Mouse (Mus musculus) megakaryocyte, embryonic 14.5 days (primary cell): ENCODE data around the gene Fam89b. TPM values are rescaled to one million over a fixed set of nuclear protein-coding genes. Genes with fewer than 3 reads are reported as not detected.

Source experiments
- H3K27me3 ChIP-seq: replicated peaks from 2 replicates; pipeline ENCODE3; 2012; ENCODE audit warnings: inconsistent platforms
- H3K36me3 ChIP-seq: replicated peaks from 2 replicates; pipeline ENCODE3; 2012; ENCODE audit warnings: low read length, inconsistent platforms, mixed read lengths
- H3K4me1 ChIP-seq: 2 replicates; pipeline ENCODE4 v1.6.1; 2012; ENCODE audit warnings: inconsistent platforms
- H3K4me3 ChIP-seq: replicated peaks from 2 replicates; pipeline ENCODE3; 2012; ENCODE audit warnings: moderate library complexity, mild to moderate bottlenecking, inconsistent platforms
- H3K9me3 ChIP-seq: 2 replicates; pipeline ENCODE4 v1.6.1; 2012; ENCODE audit warnings: inconsistent platforms
- FLI1 ChIP-seq: IDR thresholded peaks from 2 replicates; pipeline ENCODE4 v1.6.1; 2012; ENCODE audit warnings: low read length, inconsistent platforms, mixed read lengths
- GATA1 ChIP-seq: IDR thresholded peaks from 3 replicates; pipeline ENCODE4 v1.6.1; 2012; ENCODE audit warnings: mixed read lengths, low read length, inconsistent platforms, borderline replicate concordance
- polyA plus RNA-seq: library from polyadenylated mRNA; stranded (reverse); fragments of >175 nt; gene quantifications from 2 replicates; pipeline ENCODE4 v1.2.3, GENCODE M21; 2012; ENCODE audit warnings: low replicate concordance; ENCODE audit not compliant: insufficient read depth

The Fam89b gene
- polyA plus RNA-seq, 1 experiment: 173 TPM

DNA sequence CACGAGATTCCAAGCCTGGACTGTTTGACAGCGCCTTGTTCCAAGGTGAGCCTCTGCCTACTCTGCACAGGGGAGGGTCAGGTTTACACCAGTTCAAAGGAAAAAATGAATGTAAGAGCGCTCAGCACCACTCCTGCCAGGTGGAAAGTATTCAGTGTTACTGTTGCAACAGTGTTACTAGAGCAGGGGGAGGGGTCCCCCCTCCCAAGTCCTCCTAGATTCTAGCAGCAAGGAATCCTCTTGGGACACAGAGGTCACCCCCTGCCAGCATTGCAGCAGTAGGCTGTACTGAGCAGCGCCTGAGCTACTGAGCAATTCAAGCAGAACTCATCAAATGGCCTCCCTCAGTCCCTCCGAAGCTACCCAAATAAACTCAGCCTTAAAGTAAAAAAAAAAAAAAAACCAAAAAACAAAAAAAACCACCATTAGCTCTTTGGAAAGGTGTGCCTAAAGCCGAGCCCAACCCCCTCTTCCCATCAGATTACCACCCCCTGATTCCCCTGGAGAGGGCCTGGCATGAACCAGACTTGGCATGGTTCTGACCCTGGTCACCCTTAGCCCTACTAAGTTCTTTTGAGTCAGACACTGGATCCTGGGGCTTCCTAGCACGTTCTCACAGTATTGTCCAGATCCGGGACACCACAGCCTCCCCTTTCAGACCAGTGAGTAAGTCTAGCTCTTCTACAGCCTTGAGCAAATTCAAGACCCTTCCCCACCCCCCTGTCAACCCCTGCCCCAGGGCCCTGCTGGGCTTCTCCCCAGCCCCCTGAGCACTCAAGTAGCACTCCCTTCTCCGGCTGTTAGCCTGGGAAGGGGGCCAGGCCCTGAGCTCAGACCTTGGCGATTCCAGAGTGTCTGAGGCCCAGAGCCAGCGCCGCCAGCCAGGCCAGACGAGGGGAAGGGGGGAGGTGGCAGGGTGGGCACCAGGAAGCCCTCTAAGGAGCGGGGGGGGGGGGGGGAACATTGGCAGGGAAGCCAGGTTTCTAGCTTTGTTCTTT lies 11.2 kb upstream of the Fam89b start, which contains the start of gene Ltbp3:
TSS of gene Ltbp3 (plus strand) at position 585 of the 998 bp plus-strand sequence.
- TF ChIP-seq FLI1 (no peak), GATA1 (no peak)
- Histone ChIP-seq H3K9me3 (no peaks in the 10 kb centered on the region), H3K4me3 (peak within 1 kb of the TSS; percentile 90), H3K4me1 (peaks cover 34% of the 10 kb centered on the region), H3K27me3 (peaks cover 88% of the 10 kb centered on the region), H3K36me3 (no peaks in the 10 kb centered on the region)

- Histone ChIP-seq H3K36me3 (no peaks in the 10 kb centered on the region), H3K27me3 (peaks cover 88% of the 10 kb centered on the region), H3K4me1 (peaks cover 30% of the 10 kb centered on the region), H3K4me3 (no peak overlapping the region), H3K9me3 (no peaks in the 10 kb centered on the region)
- TF ChIP-seq GATA1 (no peak), FLI1 (no peak)
These were observed 10.0 kb upstream of the Fam89b start for GRCm38 (mm10) chr19:5739446-5739845.

DNA sequence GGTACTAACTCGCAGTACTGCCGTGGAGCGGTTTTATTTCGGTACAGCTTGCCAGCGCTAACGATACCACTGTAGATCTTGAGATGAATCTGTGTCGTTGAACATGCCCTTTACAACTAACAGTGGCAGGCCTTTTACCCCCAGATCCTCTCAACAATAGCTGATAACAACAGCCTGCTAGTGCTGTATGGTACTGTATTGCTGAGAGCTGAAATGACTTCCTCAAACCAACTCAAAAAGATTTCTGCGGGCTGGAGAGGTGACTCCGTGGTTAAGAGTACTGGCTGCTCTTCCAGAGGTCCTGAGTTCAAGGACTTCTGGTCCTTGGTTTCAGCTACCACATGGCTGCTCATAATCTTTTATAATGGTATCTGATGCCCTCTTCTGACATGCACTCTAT lies 4.9 kb upstream of the Fam89b start:
- TF ChIP-seq FLI1 (no peak), GATA1 (no peak)
- Histone ChIP-seq H3K9me3 (no peaks in the 10 kb centered on the region), H3K36me3 (peaks cover 6% of the 10 kb centered on the region), H3K4me3 (no peak overlapping the region), H3K4me1 (peaks cover 34% of the 10 kb centered on the region), H3K27me3 (peaks cover 41% of the 10 kb centered on the region)

- no peaks in the 10 kb centered on the region for H3K9me3 ChIP-seq
- peak overlapping the region; percentile 97 for H3K4me3 ChIP-seq
- H3K36me3 ChIP-seq: peaks cover 10% of the 10 kb centered on the region
- TF ChIP-seq GATA1: no peak
- peak; percentile 85; the same call in 1 of the 2 replicates for TF ChIP-seq FLI1
- H3K27me3 ChIP-seq: peaks cover 21% of the 10 kb centered on the region
- H3K4me1 ChIP-seq: peaks cover 60% of the 10 kb centered on the region
These were observed 2.0 kb upstream of the Fam89b start for GRCm38 (mm10) chr19:5731264-5731978.

DNA sequence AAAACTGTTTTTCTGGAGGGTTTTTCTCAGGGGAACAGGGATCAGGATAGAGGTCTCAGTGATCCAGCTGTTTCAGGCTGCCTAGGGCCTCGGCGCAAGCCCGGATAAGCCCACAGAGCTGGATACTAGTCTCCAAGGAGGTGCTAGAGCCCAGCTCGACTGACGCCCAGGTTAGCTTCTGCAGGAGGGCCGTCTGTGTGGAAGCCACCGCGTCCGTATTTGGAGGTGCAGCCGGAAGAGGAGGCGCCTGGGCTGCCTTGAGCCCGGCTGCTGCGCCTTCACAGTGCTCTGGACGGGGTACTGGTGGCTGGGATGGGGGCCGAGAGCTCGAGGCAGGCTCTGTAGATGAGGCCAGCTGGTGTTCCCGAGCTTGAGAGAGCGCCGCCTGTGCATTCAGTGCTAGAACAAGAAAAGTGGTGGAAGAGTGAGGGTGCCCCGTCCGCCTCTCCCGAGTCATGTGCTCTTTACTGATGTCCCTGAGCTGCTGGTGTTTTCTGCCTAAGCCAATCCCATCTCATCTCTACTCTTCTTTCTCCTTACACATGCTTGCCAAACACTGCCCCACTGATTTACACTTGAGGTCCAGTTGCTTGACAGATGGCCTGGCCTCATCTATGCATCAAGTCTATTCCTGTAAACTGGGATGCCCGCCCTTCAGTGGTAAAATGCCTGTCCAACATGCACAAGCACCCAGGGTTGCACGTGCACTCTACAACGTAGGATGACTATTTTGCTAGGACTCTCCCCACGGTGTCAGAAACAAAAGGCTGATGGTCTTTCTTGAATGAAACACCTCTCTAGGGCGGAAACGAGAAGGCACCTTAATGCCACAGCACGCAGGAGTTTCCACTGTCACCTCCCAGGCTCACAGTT lies 1.1 kb upstream of the Fam89b start:
- TF ChIP-seq GATA1 (no peak), FLI1 (no peak)
- Histone ChIP-seq H3K4me3 (peak overlapping the region; percentile 97), H3K36me3 (peaks cover 10% of the 10 kb centered on the region), H3K9me3 (no peaks in the 10 kb centered on the region), H3K27me3 (peaks cover 15% of the 10 kb centered on the region), H3K4me1 (peaks cover 61% of the 10 kb centered on the region)

DNA sequence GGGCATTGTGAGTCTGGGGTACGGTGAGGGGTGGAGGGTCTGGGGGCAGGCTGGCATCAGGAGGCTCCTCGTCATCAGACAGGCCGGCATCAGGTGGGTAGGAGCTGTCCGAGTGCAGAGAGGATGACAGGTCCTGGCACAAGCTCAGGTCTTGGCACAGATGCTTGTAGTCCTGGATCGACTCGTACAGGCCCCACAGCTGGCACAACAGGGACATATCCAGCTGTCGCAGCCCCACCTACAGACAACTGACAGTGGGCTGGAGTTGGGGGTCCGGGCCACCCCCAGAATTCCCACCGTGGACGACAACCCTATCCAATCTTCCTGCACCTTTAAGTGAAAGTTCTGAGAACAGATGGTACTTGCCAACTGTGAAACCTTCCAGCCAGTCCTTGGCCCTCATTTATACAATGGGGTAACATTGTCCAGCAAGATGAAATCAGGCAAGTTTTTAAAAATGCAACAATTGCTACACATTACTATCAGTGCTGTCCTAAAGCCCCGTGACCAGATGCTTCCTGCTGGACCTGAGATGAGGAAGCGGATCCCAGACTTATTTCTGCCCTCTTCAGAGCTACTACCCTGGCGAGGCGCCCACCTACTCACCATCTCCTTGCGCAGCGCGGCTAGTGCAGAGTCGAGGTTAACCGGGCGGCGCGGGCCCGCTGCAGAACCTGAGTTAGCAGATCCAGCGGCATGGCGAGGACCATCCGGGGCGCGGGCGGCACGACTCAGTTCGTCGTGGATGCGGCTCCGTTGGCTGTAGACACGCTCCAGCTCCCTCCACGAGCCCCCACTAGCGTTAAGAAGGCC lies 616 bp downstream of the Fam89b start:
- H3K4me3 ChIP-seq: peak overlapping the region; percentile 96
- peaks cover 17% of the 10 kb centered on the region for H3K36me3 ChIP-seq
- no peaks in the 10 kb centered on the region for H3K27me3 ChIP-seq
- no peak for TF ChIP-seq FLI1
- TF ChIP-seq GATA1: no peak
- H3K9me3 ChIP-seq: no peaks in the 10 kb centered on the region
- peaks cover 71% of the 10 kb centered on the region for H3K4me1 ChIP-seq

DNA sequence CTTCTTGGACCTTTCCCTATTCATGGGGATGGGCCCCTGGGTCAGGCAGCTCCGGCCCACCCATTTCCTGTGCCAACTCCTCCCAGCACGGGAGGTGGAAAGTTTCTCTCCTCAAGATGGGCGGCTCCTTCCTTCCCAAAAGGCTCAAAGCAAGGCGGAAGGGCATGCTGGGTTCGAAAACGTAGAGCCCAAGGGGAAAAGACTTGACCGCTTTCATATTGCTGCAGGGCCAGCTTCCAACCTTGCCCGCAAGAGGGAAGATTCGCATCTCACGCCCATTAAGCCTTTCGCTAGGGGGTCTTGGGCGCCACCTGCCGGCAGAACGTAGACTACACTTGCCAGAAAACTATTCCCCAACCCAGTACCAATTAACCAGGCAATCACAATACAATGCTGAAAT lies 1.8 kb downstream of the Fam89b start:
- H3K4me1 ChIP-seq: peaks cover 82% of the 10 kb centered on the region
- no peak for TF ChIP-seq GATA1
- TF ChIP-seq FLI1: 0 out of 2 replicates have a peak, but pooled peaks have one; percentile 28
- no peaks in the 10 kb centered on the region for H3K27me3 ChIP-seq
- no peaks in the 10 kb centered on the region for H3K9me3 ChIP-seq
- H3K4me3 ChIP-seq: peak overlapping the region; percentile 96
- peaks cover 26% of the 10 kb centered on the region for H3K36me3 ChIP-seq

- Histone ChIP-seq H3K4me1 (peaks cover 87% of the 10 kb centered on the region), H3K4me3 (peak overlapping the region; percentile 96), H3K27me3 (no peaks in the 10 kb centered on the region), H3K9me3 (no peaks in the 10 kb centered on the region), H3K36me3 (peaks cover 33% of the 10 kb centered on the region)
- no peak for TF ChIP-seq GATA1
- no peak for TF ChIP-seq FLI1
These were observed 2.4 kb downstream of the Fam89b start for GRCm38 (mm10) chr19:5726961-5727578.
